Mouse (Mus musculus): ENCODE measurements around the gene Coa3. TPM values are rescaled to one million over a fixed set of nuclear protein-coding genes. Genes with fewer than 3 reads are reported as not detected.
"Not testable (repeated sequence)": the region's sequence is repeated elsewhere in the genome, so short reads cannot be mapped to it uniquely, and the experiment has no call there.

The Coa3 gene
- 204 and 207 TPM in 2 replicates for polyA plus RNA-seq (2014; fragmentation: Nextera tagmentation; extraction: Ambion mirVana)

DNA sequence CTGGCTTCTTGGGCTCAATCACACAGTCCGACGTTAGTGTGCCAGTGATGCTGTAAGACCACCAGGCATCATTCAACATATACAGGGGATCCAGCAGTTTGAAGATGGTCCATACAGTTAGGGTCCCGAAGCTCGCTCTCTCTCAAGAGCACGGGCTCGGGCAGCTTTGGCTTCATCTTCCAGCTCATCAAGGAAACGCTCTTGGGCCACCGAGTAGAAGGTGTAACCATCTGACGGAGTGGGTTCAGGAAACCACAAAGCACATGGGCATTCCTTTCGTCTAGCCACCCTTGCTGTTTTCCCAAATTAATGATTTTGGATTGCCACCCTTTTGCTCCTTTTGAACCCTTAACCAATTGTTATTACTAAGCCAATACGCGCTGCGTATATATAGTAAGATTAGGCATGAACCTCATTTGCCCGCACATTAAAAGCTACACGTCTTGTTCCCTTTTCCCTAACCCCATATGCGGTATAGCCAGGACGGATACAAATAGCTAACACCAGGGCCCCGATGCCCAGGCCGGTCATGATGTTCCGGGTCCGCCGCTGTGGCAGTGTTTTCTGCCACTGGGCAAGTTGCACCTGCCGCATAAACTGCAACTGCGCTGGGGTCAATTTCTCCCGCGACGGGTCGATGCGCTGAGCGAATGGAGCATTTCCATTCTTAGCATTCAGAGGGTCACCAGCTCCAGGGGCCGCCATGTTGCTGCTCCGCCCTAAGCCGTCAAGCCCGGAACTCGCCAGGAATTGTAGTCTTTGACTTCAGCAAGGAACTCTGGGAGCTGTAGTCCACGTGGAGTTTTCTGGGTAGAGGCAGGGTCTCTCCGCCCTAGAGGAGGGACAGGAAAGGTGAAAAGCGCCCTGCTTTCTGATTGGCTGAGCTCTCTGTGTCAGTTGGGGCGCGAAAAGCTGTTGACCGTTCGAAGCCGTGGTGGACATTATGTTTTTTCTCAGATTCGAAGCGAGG lies at the start of gene Coa3, which contains the start of gene Cntd1:
Gene Coa3 (minus strand): TSS at position 892 of the 970 bp plus-strand sequence.
Gene Cntd1 (plus strand): TSS at position 790 of the 970 bp plus-strand sequence.
- peak within 1 kb of the TSS; percentile 63 for H3K27ac ChIP-seq (ENCODE audit: low read depth, low read length)
- peak within 1 kb of the TSS; percentile 84 for H3K4me2 ChIP-seq (replicated peaks; ENCODE audit: low read depth, low read length)
- ATAC-seq (ENCODE audit: low FRiP score, low TSS enrichment): peak; percentile 88
- peak within 1 kb of the TSS; percentile 52 for H3K9ac ChIP-seq (ENCODE audit: low read depth, low read length)
- peaks cover 44% of the 10 kb centered on the region for H3K4me1 ChIP-seq (ENCODE audit: control insufficient read depth, insufficient read depth, low read length)
- peaks cover 5% of the 10 kb centered on the region; the same call in 1 of the 2 replicates for H3K36me3 ChIP-seq (ENCODE audit: control insufficient read depth, insufficient read depth, low read length)
- no peaks in the 10 kb centered on the region for H3K9me3 ChIP-seq (ENCODE audit: control insufficient read depth, low read length)
- H3K27me3 ChIP-seq (ENCODE audit: control insufficient read depth, insufficient read depth, low read length): no peaks in the 10 kb centered on the region
- H3K4me3 ChIP-seq (ENCODE audit: low read length): peak within 1 kb of the TSS; percentile 50
- 7% methylated on average over 45 of the region's 45 CpGs for WGBS

DNA sequence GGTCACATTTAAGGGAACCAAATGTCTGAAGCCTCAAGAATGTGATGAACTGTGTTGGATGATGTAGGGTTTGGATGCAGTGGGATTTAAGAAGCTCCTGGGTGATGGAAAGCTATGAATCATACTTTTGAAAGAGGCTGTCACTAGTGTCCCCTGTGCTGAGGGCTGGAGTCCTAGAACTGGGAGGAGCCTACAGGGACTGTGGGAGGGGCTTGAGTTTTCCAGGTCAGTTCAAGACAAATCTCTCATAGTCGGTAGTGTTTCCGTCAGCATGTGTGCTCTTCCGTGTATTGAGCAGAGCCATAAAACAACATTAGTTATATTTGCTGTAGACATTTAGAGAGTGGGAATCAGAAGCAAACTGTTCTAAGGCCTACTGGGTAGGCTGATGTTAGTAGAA lies 48.4 kb upstream of the Coa3 start:
- no peak overlapping the region for H3K4me3 ChIP-seq (ENCODE audit: low read length)
- no peak for ATAC-seq (ENCODE audit: low FRiP score, low TSS enrichment)
- 44% methylated on average over 3 of the region's 3 CpGs for WGBS
- no peaks in the 10 kb centered on the region for H3K27me3 ChIP-seq (ENCODE audit: control insufficient read depth, insufficient read depth, low read length)
- no peaks in the 10 kb centered on the region for H3K9me3 ChIP-seq (ENCODE audit: control insufficient read depth, low read length)
- no peak overlapping the region for H3K9ac ChIP-seq (ENCODE audit: low read depth, low read length)
- H3K4me1 ChIP-seq (ENCODE audit: control insufficient read depth, insufficient read depth, low read length): no peaks in the 10 kb centered on the region
- H3K36me3 ChIP-seq (ENCODE audit: control insufficient read depth, insufficient read depth, low read length): peaks cover 33% of the 10 kb centered on the region
- H3K27ac ChIP-seq (ENCODE audit: low read depth, low read length): no peak overlapping the region
- no peak overlapping the region for H3K4me2 ChIP-seq (replicated peaks; ENCODE audit: low read depth, low read length)

DNA sequence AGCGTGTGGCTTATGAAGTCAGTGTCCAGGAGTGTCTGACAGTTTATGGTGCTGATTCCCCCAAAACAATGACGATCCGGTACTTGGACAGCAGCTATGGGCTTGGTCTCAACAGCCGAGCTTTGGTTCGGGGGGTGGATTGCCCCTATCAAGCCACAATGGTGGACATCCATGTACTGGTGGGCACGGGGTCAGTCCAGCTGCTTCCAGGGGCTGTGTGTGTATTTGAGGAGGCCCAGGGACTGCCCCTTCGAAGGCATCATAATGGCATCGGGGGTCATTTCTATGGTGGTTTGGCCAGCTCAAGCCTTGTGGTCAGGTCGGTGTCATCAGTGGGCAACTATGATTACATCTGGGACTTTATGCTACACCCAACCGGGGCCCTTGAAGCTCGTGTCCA lies 47.2 kb upstream of the Coa3 start:
- no peaks in the 10 kb centered on the region for H3K27me3 ChIP-seq (ENCODE audit: control insufficient read depth, insufficient read depth, low read length)
- H3K4me2 ChIP-seq (replicated peaks; ENCODE audit: low read depth, low read length): no peak overlapping the region
- H3K36me3 ChIP-seq (ENCODE audit: control insufficient read depth, insufficient read depth, low read length): peaks cover 45% of the 10 kb centered on the region
- H3K9me3 ChIP-seq (ENCODE audit: control insufficient read depth, low read length): no peaks in the 10 kb centered on the region
- no peak overlapping the region for H3K4me3 ChIP-seq (ENCODE audit: low read length)
- WGBS: 84% methylated on average over 11 of the region's 11 CpGs
- no peak overlapping the region for H3K9ac ChIP-seq (ENCODE audit: low read depth, low read length)
- H3K27ac ChIP-seq (ENCODE audit: low read depth, low read length): no peak overlapping the region
- no peaks in the 10 kb centered on the region for H3K4me1 ChIP-seq (ENCODE audit: control insufficient read depth, insufficient read depth, low read length)
- ATAC-seq (ENCODE audit: low FRiP score, low TSS enrichment): no peak

DNA sequence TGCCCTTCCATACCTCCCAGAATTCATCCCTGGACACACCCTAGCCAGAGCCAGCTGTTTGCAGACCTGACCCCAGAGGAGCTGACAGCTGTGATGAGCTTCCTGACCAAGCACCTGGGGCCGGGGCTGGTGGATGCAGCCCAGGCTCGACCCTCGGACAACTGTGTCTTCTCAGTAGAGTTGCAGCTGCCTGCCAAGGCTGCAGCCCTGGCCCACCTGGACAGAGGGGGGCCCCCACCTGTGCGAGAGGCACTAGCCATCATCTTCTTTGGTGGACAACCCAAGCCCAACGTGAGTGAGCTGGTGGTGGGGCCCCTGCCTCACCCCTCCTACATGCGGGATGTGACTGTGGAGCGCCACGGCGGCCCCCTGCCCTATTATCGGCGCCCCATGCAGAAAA lies 46.3 kb upstream of the Coa3 start:
- not testable (repeated sequence) for H3K4me1 ChIP-seq (ENCODE audit: control insufficient read depth, insufficient read depth, low read length); H3K4me2 ChIP-seq (replicated peaks; ENCODE audit: low read depth, low read length); H3K27me3 ChIP-seq (ENCODE audit: control insufficient read depth, insufficient read depth, low read length); H3K9me3 ChIP-seq (ENCODE audit: control insufficient read depth, low read length); H3K27ac ChIP-seq (ENCODE audit: low read depth, low read length); H3K9ac ChIP-seq (ENCODE audit: low read depth, low read length); H3K4me3 ChIP-seq (ENCODE audit: low read length); ATAC-seq (ENCODE audit: low FRiP score, low TSS enrichment)
- 97% methylated on average over 11 of the region's 11 CpGs for WGBS
- H3K36me3 ChIP-seq (ENCODE audit: control insufficient read depth, insufficient read depth, low read length): peaks cover 54% of the 10 kb centered on the region

DNA sequence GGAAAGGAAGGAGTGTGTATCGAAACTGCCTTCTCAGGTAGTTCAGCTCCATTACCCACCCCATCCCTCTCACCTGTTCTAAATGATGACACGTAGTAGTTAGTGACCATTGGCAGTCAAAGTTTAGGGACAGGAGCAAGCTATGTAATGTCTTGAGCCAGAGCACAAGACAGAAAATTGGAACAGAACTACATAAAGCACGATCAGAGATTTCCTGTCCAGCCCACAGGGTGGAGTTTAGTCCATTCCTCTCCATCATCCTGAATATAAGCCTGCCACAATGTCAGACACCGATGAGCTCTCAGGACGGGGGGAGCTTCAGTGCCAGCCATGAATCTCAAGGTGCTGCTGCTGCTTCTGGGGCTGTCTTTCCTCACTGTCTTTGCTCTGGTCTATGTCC lies 45.8 kb upstream of the Coa3 start, which contains the start of gene Aoc2:
Gene Aoc2 (plus strand): TSS at position 301 of the 400 bp plus-strand sequence.
- peaks cover 58% of the 10 kb centered on the region for H3K36me3 ChIP-seq (ENCODE audit: control insufficient read depth, insufficient read depth, low read length)
- H3K4me3 ChIP-seq (ENCODE audit: low read length): no peak within 1 kb of the TSS
- no peaks in the 10 kb centered on the region for H3K27me3 ChIP-seq (ENCODE audit: control insufficient read depth, insufficient read depth, low read length)
- ATAC-seq (ENCODE audit: low FRiP score, low TSS enrichment): no peak
- 91% methylated on average over 5 of the region's 5 CpGs for WGBS
- no peaks in the 10 kb centered on the region for H3K9me3 ChIP-seq (ENCODE audit: control insufficient read depth, low read length)
- no peaks in the 10 kb centered on the region for H3K4me1 ChIP-seq (ENCODE audit: control insufficient read depth, insufficient read depth, low read length)
- no peak within 1 kb of the TSS for H3K9ac ChIP-seq (ENCODE audit: low read depth, low read length)
- H3K4me2 ChIP-seq (replicated peaks; ENCODE audit: low read depth, low read length): no peak within 1 kb of the TSS
- H3K27ac ChIP-seq (ENCODE audit: low read depth, low read length): no peak within 1 kb of the TSS

DNA sequence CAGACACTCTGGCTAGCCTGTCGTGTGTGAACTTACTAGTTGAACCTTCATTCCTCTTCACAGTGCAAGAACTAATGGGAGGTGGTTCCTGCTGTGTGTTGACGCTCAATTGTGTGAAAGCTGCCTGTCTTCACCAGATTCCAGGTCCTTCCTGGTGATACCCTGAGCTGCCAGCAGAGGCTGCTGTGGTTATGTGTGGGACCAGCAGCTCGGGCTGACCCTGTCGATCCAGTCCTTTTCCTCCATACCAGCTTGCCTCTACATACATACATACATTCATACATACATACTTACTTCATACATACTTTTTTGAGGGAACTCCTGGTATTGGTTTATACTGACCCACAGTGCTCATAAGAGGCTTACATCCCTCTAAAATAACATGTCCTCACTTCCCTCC lies 44.7 kb upstream of the Coa3 start:
- Histone ChIP-seq H3K9me3 (ENCODE audit: control insufficient read depth, low read length) (no peaks in the 10 kb centered on the region), H3K27ac (ENCODE audit: low read depth, low read length) (no peak overlapping the region), H3K4me2 (replicated peaks; ENCODE audit: low read depth, low read length) (no peak overlapping the region), H3K4me1 (ENCODE audit: control insufficient read depth, insufficient read depth, low read length) (no peaks in the 10 kb centered on the region), H3K27me3 (ENCODE audit: control insufficient read depth, insufficient read depth, low read length) (no peaks in the 10 kb centered on the region), H3K36me3 (ENCODE audit: control insufficient read depth, insufficient read depth, low read length) (peaks cover 70% of the 10 kb centered on the region), H3K9ac (ENCODE audit: low read depth, low read length) (no peak overlapping the region), H3K4me3 (ENCODE audit: low read length) (no peak overlapping the region)
- 14% methylated on average over 4 of the region's 4 CpGs for WGBS
- peak; percentile 60 for ATAC-seq (ENCODE audit: low FRiP score, low TSS enrichment)

DNA sequence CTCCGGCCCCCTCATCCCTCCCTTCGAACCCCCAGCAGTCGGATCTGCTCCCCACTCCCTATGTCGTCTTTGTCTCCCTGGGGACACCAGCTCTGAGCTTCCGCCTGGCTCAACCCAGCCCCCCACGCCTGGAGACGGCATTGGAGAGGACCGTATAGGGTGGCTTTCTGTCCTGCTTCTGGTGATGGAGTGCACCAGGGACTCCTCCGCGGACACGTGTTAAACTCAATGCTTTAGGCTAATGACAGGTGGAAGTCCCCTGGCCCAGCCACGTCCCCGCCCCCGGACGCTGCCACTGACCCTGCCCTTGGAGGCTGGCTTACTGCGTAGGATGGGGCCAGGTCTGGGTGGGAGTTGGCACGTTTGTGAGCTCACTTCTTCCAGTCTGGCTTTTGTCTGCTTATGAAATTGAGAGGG lies 37.6 kb upstream of the Coa3 start:
- H3K4me1 ChIP-seq (ENCODE audit: control insufficient read depth, insufficient read depth, low read length): peaks cover 11% of the 10 kb centered on the region
- no peaks in the 10 kb centered on the region for H3K27me3 ChIP-seq (ENCODE audit: control insufficient read depth, insufficient read depth, low read length)
- peak overlapping the region; percentile 99 for H3K4me3 ChIP-seq (ENCODE audit: low read length)
- H3K27ac ChIP-seq (ENCODE audit: low read depth, low read length): peak overlapping the region; percentile 56; the same call in 1 of the 2 replicates
- H3K9ac ChIP-seq (ENCODE audit: low read depth, low read length): peak overlapping the region; percentile 93
- H3K9me3 ChIP-seq (ENCODE audit: control insufficient read depth, low read length): no peaks in the 10 kb centered on the region
- H3K36me3 ChIP-seq (ENCODE audit: control insufficient read depth, insufficient read depth, low read length): peaks cover 40% of the 10 kb centered on the region
- ATAC-seq (ENCODE audit: low FRiP score, low TSS enrichment): no peak; the same call in none of the 2 replicates
- WGBS: 0% methylated on average over 17 of the region's 17 CpGs
- H3K4me2 ChIP-seq (replicated peaks; ENCODE audit: low read depth, low read length): peak overlapping the region; percentile 88

DNA sequence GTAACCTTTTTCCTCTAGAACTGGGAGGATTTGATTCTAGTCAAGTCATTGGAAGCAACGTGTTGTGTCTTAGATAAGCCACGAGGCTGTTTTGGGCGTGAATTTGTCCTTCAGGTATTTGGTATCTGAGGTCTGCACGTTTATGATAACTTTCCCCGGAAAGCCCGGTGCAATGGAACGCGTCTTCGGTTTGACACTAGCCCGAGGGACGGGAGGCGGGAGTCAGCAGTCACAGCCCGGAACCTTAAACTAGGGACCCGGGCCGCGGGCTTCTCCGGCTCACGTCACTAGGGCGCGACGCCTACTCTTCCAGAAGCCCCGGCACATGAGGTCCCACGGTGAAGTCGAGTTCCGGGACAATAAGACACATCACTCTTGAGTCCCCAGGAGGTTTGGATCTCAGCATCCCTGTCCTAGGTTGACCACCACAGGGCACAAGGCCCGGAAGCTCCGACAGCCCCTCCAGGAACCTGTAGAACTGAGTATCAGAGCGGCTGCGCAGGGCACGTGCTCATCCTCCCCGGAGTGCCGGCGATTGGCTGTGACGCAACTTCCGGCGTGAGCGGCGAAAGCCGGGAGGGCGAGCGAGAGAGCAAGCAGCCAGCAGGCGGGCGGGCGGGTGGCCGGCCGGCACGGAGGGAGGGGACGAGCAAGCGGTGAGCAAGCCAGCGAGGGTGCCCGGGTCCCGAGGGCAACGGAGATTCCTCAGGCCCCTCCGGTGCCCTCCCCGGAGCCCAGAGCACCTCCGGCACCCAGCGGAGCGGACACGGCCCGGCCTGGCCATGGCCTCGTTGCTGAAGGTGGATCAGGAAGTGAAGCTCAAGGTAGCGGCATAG lies 37.0 kb upstream of the Coa3 start, which contains the start of gene Psme3:
Gene Psme3 (plus strand): TSS at position 549 of the 836 bp plus-strand sequence.
- Histone ChIP-seq H3K27ac (ENCODE audit: low read depth, low read length) (peak within 1 kb of the TSS; percentile 56), H3K4me3 (ENCODE audit: low read length) (peak within 1 kb of the TSS; percentile 99), H3K9me3 (ENCODE audit: control insufficient read depth, low read length) (no peaks in the 10 kb centered on the region), H3K9ac (ENCODE audit: low read depth, low read length) (peak within 1 kb of the TSS; percentile 93), H3K36me3 (ENCODE audit: control insufficient read depth, insufficient read depth, low read length) (peaks cover 33% of the 10 kb centered on the region), H3K27me3 (ENCODE audit: control insufficient read depth, insufficient read depth, low read length) (no peaks in the 10 kb centered on the region), H3K4me1 (ENCODE audit: control insufficient read depth, insufficient read depth, low read length) (peaks cover 11% of the 10 kb centered on the region), H3K4me2 (replicated peaks; ENCODE audit: low read depth, low read length) (peak within 1 kb of the TSS; percentile 88)
- peak; percentile 87 for ATAC-seq (ENCODE audit: low FRiP score, low TSS enrichment)
- under 1% methylated on average over 55 of the region's 62 CpGs for WGBS
